Mouse (Mus musculus) erythroblast, adult 5-6 weeks (primary cell): ENCODE results near the gene Ddrgk1. TPM values are rescaled to one million over a fixed set of nuclear protein-coding genes. Genes with fewer than 3 reads are reported as not detected.

Experiments
- ATAC-seq: replicated peaks from 2 replicates; pipeline ENCODE4 v1.8.0; 2016; ENCODE audit warnings: moderate number of reproducible peaks, mild to moderate bottlenecking, moderate TSS enrichment, inconsistent platforms; ENCODE audit not compliant: poor library complexity, low FRiP score, severe bottlenecking
- total RNA-seq, 2 experiments: library from RNA; stranded (forward) in 1 of 2; stranded (reverse) in 1 of 2; fragments of 150-400 nt in 1 of 2; fragments of 200-764, 138-1000 nt in 1 of 2; gene quantifications; 2 replicates each; pipeline versions ENCODE4 v1.2.3 to v1.2.4; 2015 to 2017; ENCODE audit warnings: low replicate concordance in 2 of 2

The Ddrgk1 gene
- total RNA-seq (2015; ENCODE audit: low replicate concordance) (20.9 and 28.2 TPM in 2 replicates), total RNA-seq (2017; ENCODE audit: low replicate concordance) (19.8 and 30.0 TPM in 2 replicates)

GRCm38 (mm10) chr2:130664102-130664701 is at the start of gene Ddrgk1:
TSS of gene Ddrgk1 (minus strand) at chr2:130664659.
- ATAC-seq, result peak; percentile 84

- ATAC-seq, result no peak
These were observed 42.6 kb upstream of the Ddrgk1 start for GRCm38 (mm10) chr2:130707057-130707456.

DNA sequence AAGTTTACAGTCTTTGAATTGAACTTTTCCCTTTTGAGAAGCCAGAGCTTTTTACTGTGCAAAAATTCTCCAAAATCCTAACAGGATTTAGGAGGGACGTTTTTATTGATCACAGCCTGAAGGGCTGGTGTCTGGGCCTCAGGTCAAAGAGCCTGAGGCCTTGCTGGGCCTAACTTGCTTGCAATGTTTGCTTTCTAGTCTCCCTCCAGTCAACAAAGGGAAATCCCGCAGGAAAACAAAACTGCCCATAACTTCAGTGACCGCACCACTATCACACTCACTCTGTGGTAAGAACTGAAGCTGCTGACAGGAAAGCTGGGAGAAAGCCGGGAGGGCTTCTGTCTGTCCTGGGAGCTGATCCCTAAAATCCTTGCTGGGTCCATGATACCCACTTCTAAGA is 42.1 kb upstream of the Ddrgk1 start:
- no peak for ATAC-seq

GRCm38 (mm10) chr2:130705178-130705577 is 40.7 kb upstream of the Ddrgk1 start:
- ATAC-seq, result no peak

- no peak for ATAC-seq
These were observed 39.9 kb upstream of the Ddrgk1 start for GRCm38 (mm10) chr2:130704040-130705001.

DNA sequence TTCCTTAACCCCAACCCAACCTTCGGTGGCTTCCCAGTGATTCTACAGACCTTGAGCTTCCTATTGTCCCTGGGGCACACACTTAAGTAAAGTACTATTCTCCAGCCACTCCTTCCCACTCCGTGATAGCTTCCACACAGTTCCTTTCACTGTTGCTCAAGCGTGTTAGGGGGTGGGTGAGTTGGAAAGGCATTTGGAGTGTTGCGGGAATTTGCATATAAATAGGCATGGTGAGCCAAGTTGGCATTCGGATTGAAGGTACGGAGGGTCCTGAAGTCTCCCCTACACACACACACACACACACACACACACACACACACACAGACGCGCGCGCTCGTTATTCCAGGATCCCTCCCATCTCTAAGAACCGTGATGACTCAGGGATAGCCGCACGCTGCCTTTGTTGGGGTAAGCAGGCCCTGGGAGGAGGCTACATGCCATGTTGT is 33.4 kb upstream of the Ddrgk1 start:
- no peak for ATAC-seq

DNA sequence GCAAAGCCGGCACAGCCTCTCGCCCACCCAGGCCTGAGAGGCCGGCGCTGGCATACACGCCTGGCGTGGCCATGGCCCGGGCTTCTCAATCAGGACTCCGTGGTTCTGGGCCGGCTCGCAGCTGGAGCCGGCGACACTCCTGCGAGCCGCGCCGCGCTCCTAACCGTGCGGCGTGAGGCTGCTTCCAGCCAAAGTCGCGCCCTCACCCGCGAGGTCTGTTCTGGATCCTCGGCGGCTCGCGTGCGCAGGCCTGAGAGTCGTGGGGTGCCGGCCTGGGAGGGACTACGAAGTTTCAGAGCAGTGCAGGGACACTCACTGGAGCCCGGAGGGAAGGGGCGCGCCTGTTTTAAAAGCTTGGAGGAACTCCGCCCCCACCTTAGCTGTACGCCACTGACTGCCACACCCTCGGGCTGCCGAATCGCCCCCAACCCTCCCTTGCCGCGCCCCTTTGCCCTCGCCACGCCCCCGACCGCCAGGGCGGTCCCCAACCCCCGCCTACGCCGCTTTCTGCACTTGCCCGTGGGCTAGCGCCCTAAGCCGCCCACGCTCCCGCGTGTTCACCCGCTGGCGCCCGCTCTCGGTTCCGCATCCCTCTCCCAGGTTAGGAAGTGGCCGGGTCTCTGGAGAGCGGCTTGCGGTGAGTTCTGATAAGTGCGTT is 32.8 kb upstream of the Ddrgk1 start, which contains the start of gene Slc4a11:
Gene Slc4a11 (minus strand): TSS at position 367 of the 658 bp plus-strand sequence.
- ATAC-seq, result no peak

- no peak for ATAC-seq
These were observed 32.3 kb upstream of the Ddrgk1 start for GRCm38 (mm10) chr2:130696700-130697152.

GRCm38 (mm10) chr2:130693563-130693962 is 29.1 kb upstream of the Ddrgk1 start:
- no peak for ATAC-seq

DNA sequence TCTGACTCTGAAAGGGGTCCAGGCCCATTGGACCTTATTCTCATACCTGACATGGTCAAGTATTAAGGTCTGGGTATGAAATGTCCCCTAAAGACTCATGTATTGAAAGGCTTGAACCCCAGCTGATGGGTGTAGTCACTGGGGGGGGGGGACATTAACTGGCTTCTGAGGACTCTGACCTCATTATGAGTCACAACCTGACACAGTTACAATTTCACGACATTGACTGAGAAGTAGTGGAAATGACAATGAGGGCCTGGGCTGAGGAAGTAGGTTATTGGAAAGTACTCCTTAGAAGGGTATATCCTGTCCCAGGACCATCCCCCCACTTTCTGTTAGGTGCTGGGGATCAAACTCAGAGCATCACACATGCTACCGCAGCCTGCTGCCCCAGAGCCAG is 24.6 kb upstream of the Ddrgk1 start:
- ATAC-seq, result no peak

DNA sequence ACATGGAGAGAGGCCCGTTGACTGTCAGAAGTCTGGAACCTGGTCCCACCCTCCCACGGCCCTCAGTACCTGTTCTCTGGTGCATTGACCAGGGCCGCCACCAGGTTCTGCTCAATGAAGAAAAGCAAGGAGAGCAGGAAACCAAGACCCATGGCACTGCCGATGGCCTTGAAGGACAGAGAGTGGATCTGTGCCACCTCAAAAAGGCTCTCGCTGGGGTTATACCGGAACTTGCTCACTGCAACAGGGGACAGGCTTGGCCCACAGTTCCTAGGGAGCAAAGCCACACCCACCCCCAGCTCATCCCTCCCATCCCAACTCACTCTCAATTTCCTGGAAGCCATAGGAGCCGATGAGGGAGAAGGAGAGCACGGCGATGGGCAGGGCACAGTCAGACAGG is 21.0 kb upstream of the Ddrgk1 start:
- ATAC-seq, result no peak

GRCm38 (mm10) chr2:130681531-130681930 is 17.1 kb upstream of the Ddrgk1 start:
- ATAC-seq, result no peak

DNA sequence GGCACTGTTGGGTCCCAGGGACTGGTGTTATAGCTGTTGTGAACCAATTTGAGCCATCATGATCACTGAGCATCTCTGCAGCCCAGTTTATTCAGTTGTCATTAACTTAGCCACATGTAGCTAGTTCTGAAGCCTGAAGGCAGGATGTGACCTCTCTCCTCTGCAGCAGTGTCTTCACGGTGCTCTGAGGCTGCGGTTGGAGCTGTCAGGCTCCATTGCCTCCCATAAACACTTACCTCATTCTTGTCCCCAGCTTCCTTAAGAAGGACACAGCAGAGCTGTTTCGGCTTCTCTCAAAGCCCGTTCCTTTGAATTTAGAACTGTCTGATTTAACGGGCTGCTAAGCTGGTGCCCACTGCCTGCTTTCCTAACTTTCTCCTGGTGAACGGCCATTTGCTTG is 15.4 kb upstream of the Ddrgk1 start:
- ATAC-seq, result no peak

DNA sequence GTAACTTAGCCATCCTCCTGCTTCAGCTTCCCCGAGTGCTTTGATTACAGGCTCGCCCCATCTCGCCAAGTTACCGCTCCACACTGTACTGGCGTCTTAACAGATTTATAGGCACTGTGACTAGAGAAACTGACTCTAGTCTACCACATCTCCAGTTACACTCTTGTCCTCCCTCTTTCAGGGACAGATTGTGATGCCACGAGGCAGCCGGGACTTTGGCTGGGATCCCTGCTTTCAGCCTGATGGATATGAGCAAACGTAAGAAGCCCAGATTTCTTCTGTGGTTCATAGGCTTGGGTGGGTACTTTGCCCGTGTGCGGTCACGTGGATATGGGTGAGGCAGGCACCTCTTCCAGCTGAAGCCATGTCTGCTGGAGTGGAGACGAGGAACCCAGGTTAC is 14.7 kb upstream of the Ddrgk1 start:
- no peak for ATAC-seq

- ATAC-seq, result no peak
These were observed 12.8 kb upstream of the Ddrgk1 start for GRCm38 (mm10) chr2:130677211-130677610.

DNA sequence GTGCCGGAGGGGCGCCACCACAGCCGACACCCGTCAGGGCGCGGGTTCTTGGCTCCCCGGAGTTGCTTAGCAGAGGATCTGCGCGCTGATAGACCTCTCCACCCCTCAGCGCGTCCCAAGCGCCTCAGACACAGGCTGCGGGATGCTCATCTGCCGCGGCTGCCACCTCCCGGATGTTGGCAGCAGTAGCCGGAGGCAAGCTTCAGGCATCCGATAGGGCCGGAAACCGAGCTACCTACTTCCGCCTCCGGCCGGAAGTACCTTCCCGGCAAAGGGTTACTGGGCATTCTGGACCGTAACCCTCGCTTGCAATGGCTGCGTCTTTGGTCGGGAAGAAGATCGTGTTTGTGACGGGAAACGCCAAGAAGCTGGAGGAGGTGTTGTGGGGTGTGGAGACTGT is 3.1 kb upstream of the Ddrgk1 start, which contains the start of gene Itpa:
Gene Itpa (plus strand): TSS at position 52 of the 400 bp plus-strand sequence.
- peak; percentile 85 for ATAC-seq

DNA sequence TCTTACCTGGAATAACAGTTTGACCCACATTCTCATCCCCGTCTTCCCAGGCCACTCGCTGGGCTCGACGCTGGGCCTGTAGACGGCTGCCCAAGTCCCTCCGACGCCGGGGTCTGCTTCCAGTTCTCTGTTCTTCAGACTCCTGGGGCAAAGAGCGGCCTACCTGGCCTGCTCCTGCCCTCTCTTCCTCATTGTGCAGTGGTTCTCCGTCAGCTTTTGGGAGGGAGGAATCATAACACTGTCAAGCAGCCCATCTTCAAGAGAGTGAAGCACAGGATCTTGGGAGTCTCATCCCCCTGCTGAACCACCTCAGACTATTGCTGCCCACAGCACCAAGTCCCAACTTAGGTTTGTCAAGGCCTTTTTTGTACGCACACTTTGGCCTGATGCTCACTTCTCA is 1.1 kb downstream of the Ddrgk1 start:
- ATAC-seq, result no peak

- ATAC-seq, result no peak
These were observed 5.9 kb downstream of the Ddrgk1 start for GRCm38 (mm10) chr2:130658530-130658929.

GRCm38 (mm10) chr2:130657541-130657940 is 6.9 kb downstream of the Ddrgk1 start:
- no peak for ATAC-seq

DNA sequence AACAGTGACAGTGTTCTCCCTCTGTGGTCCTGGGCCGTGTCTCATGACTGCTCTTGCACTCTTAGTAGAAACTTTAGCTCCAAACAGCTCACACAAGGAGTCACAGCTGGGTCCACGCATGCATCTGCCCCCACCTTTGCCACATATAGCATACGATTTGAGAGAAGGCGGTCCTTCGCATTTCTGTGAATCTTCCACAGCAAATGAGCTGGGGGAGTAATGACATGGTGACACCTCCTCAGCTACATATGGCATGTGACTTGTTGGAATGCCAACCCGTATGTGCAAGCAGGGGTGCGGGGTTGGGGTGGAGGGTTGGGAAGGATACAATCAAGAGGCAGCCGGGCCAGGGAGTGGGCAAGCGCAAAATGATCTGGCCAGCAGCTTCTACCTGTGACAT is 7.9 kb downstream of the Ddrgk1 start:
- ATAC-seq, result no peak
